Mouse (Mus musculus): ENCODE measurements around the gene Sdf2. TPM values are rescaled to one million over a fixed set of nuclear protein-coding genes. Genes with fewer than 3 reads are reported as not detected.
A peak's percentile ranks its signal among the peaks of the same experiment; 100 is the strongest.

The Sdf2 gene
- polyA plus RNA-seq, 1 experiment from 2014 or later, result 89.2 TPM

DNA sequence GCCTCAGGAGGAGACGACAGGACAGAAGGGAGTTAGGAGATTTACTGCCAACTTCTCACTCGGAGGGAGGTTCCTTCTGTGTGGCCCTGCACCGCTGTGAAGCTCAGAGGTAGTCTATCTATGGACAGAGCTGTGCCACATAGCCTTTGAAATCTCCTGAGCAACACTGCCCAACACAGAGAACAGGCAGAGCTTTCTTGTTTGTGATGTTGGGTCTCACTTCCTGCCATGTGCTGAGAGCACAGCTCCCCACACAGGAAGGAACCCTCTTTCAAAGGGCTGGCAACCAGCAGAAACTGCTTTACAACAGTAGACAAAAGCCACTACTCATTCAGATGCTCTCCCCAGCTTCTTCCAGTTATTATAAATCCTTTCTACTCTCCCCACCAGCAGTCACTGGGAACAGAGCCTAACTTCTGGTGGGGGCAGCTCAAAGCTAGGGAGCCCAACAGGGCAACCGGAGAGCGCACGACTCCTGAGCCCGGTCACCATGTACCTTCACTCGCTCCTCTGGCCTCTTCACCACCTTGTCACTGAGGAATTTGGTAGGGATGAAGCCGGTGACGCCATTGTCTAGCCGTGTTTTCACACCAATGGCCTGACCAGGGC is 29.7 kb upstream of the Sdf2 start:
- Histone ChIP-seq H3K4me1 (ENCODE audit: control insufficient read depth, insufficient read depth, low read length) (no peaks in the 10 kb centered on the region), H3K27ac (ENCODE audit: low read length) (no peak overlapping the region), H3K27me3 (ENCODE audit: control insufficient read depth, insufficient read depth, low read length) (no peaks in the 10 kb centered on the region), H3K4me2 (ENCODE audit: low read depth, low read length) (no peak overlapping the region), H3K9ac (ENCODE audit: low read length) (no peak overlapping the region), H3K9me3 (replicated peaks; ENCODE audit: control insufficient read depth, low read length) (no peaks in the 10 kb centered on the region), H3K4me3 (replicated peaks; ENCODE audit: low read length) (no peak overlapping the region), H3K36me3 (ENCODE audit: control insufficient read depth, insufficient read depth, low read length) (peaks cover 22% of the 10 kb centered on the region)
- 88% methylated on average over 11 of the region's 11 CpGs for WGBS
- ATAC-seq (ENCODE audit: insufficient read depth, low FRiP score), result no peak

DNA sequence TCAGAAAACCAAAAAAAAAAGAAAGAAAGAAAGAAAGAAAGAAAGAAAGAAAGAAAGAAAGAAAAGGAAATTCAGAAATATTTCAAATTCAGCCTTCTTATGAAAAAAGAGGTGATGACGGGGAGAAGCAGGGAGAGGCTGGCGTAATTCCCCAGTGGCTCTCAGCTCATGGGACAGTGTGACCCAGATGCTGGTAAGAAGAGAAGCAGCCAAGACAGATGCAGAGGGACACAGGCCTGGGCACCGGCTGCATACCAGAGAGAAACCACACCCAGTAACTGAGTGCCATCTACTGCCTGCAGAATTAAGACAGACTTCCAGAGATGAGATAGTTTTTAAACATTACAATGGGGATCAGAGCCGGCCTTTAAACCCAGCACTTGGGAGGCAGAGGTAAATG is 22.0 kb upstream of the Sdf2 start:
- Histone ChIP-seq H3K9ac (ENCODE audit: low read length) (no peak overlapping the region), H3K9me3 (replicated peaks; ENCODE audit: control insufficient read depth, low read length) (no peaks in the 10 kb centered on the region), H3K4me2 (ENCODE audit: low read depth, low read length) (no peak overlapping the region), H3K4me1 (ENCODE audit: control insufficient read depth, insufficient read depth, low read length) (no peaks in the 10 kb centered on the region), H3K4me3 (replicated peaks; ENCODE audit: low read length) (no peak overlapping the region), H3K27ac (ENCODE audit: low read length) (no peak overlapping the region), H3K27me3 (ENCODE audit: control insufficient read depth, insufficient read depth, low read length) (no peaks in the 10 kb centered on the region), H3K36me3 (ENCODE audit: control insufficient read depth, insufficient read depth, low read length) (peaks cover 57% of the 10 kb centered on the region)
- no peak for ATAC-seq (ENCODE audit: insufficient read depth, low FRiP score)
- 91% methylated on average over 4 of the region's 4 CpGs for WGBS

DNA sequence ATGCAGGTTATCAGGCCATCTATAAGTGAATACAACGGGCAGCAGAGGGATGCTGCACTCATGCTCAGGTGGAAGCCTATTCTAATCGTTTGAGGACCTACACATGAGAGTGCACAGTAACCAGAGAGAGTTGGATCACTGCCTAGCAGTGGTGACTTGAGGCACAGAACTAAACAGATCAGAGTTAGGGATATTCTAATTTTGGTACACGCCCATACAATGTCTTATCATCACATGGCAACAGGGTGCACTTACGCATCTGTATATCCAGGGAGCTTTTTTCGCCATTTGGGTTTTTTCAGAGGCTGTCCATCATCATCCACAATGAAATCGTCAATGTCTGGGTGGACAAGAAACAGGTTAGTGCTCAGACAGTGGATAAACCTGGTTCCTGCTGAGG is 14.0 kb upstream of the Sdf2 start:
- H3K4me3 ChIP-seq (replicated peaks; ENCODE audit: low read length), result no peak overlapping the region
- no peak for ATAC-seq (ENCODE audit: insufficient read depth, low FRiP score)
- no peaks in the 10 kb centered on the region for H3K4me1 ChIP-seq (ENCODE audit: control insufficient read depth, insufficient read depth, low read length)
- WGBS, result 89% methylated on average over 6 of the region's 6 CpGs
- H3K9me3 ChIP-seq (replicated peaks; ENCODE audit: control insufficient read depth, low read length), result no peaks in the 10 kb centered on the region
- H3K27me3 ChIP-seq (ENCODE audit: control insufficient read depth, insufficient read depth, low read length), result no peaks in the 10 kb centered on the region
- no peak overlapping the region for H3K27ac ChIP-seq (ENCODE audit: low read length)
- H3K4me2 ChIP-seq (ENCODE audit: low read depth, low read length), result no peak overlapping the region
- H3K36me3 ChIP-seq (ENCODE audit: control insufficient read depth, insufficient read depth, low read length), result peaks cover 35% of the 10 kb centered on the region
- H3K9ac ChIP-seq (ENCODE audit: low read length), result no peak overlapping the region

GRCm38 (mm10) chr11:78240193-78240857 is 5.2 kb upstream of the Sdf2 start:
- ATAC-seq (ENCODE audit: insufficient read depth, low FRiP score), result no peak
- H3K27me3 ChIP-seq (ENCODE audit: control insufficient read depth, insufficient read depth, low read length), result no peaks in the 10 kb centered on the region
- H3K4me1 ChIP-seq (ENCODE audit: control insufficient read depth, insufficient read depth, low read length), result peaks cover 8% of the 10 kb centered on the region
- no peak overlapping the region for H3K4me3 ChIP-seq (replicated peaks; ENCODE audit: low read length)
- no peaks in the 10 kb centered on the region for H3K9me3 ChIP-seq (replicated peaks; ENCODE audit: control insufficient read depth, low read length)
- no peak overlapping the region for H3K4me2 ChIP-seq (ENCODE audit: low read depth, low read length)
- no peak overlapping the region for H3K27ac ChIP-seq (ENCODE audit: low read length)
- H3K36me3 ChIP-seq (ENCODE audit: control insufficient read depth, insufficient read depth, low read length), result no peaks in the 10 kb centered on the region
- 87% methylated on average over 9 of the region's 9 CpGs for WGBS
- no peak overlapping the region for H3K9ac ChIP-seq (ENCODE audit: low read length)

DNA sequence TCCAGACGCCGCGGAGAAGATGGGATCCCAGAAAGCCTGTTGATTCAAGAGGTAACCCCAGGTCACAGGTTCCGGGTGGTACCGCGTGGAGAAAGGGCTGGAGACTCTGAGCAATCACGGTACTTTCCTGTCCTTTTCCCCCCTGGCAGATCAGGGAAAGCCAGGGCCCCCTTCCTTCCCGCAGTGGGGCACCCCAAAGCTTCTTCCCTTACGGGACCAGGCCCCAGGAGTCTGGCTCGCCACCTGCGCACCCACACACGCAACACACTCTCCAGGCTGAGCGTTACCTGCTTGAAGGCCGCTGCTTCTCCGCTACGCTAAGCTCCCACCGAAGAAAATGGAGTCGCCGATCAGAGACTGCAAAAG is 302 bp upstream of the Sdf2 start:
- ATAC-seq (ENCODE audit: insufficient read depth, low FRiP score), result no peak
- under 1% methylated on average over 19 of the region's 19 CpGs for WGBS
- peak overlapping the region; percentile 98 for H3K27ac ChIP-seq (ENCODE audit: low read length)
- H3K9ac ChIP-seq (ENCODE audit: low read length), result peak overlapping the region; percentile 92
- H3K4me1 ChIP-seq (ENCODE audit: control insufficient read depth, insufficient read depth, low read length), result peaks cover 23% of the 10 kb centered on the region
- H3K27me3 ChIP-seq (ENCODE audit: control insufficient read depth, insufficient read depth, low read length), result no peaks in the 10 kb centered on the region
- H3K4me3 ChIP-seq (replicated peaks; ENCODE audit: low read length), result peak overlapping the region; percentile 93
- peak overlapping the region; percentile 83 for H3K4me2 ChIP-seq (ENCODE audit: low read depth, low read length)
- H3K36me3 ChIP-seq (ENCODE audit: control insufficient read depth, insufficient read depth, low read length), result no peaks in the 10 kb centered on the region
- no peaks in the 10 kb centered on the region for H3K9me3 ChIP-seq (replicated peaks; ENCODE audit: control insufficient read depth, low read length)

DNA sequence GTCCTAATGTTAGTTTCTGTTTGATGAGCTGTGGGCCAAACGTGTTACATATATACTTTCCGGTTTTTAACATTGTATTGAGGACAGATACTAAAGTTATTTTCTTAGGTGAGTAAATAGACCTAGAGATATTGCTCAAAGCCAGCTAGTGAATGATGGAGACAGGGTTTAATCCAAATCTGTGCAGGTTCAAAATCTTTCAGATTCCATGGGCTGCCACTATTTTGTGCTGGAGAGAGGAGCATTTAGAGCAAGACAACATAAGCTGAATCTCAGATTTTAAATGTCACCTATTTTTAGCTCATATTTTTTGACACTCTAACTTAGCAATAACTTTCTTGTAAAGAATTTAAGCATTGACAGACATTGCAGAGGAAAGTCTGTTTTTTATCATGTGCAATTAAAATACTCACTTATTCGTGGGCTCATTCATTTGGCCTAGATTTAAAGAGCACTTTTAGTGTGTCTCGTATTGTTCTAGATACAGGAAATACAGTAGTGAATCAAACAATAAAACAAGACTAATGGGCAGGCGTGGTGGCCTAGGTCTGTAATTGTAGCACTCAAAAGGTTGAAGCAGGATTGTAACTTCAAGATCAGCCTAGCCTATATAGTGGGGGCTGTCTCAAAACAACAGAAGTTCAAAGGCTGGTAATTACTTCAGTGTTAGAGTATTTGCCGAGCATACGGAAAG is 919 bp downstream of the Sdf2 start:
- no peak for ATAC-seq (ENCODE audit: insufficient read depth, low FRiP score)
- H3K4me3 ChIP-seq (replicated peaks; ENCODE audit: low read length), result peak overlapping the region; percentile 93
- no peaks in the 10 kb centered on the region for H3K9me3 ChIP-seq (replicated peaks; ENCODE audit: control insufficient read depth, low read length)
- H3K4me1 ChIP-seq (ENCODE audit: control insufficient read depth, insufficient read depth, low read length), result peaks cover 23% of the 10 kb centered on the region
- H3K36me3 ChIP-seq (ENCODE audit: control insufficient read depth, insufficient read depth, low read length), result no peaks in the 10 kb centered on the region
- no peaks in the 10 kb centered on the region for H3K27me3 ChIP-seq (ENCODE audit: control insufficient read depth, insufficient read depth, low read length)
- peak overlapping the region; percentile 92 for H3K9ac ChIP-seq (ENCODE audit: low read length)
- H3K27ac ChIP-seq (ENCODE audit: low read length), result peak overlapping the region; percentile 98
- 25% methylated on average over 7 of the region's 7 CpGs for WGBS
- peak overlapping the region; percentile 83 for H3K4me2 ChIP-seq (ENCODE audit: low read depth, low read length)

DNA sequence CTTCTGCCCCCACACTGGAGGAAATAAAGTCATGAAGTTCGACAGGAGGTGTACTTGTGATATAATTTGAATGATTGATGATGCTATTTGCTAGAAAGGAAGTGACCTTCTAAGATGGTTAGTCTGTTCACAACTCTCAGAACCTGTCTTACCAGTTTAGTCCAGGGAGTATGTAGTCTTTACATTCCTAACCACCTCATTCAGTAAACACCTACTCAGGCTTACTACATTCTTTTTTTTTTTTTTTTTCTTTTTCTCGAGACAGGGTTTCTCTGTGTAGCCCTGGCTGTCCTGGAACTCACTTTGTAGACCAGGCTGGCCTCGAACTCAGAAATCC is 1.4 kb downstream of the Sdf2 start:
- Histone ChIP-seq H3K4me3 (replicated peaks; ENCODE audit: low read length) (peak overlapping the region; percentile 93), H3K27ac (ENCODE audit: low read length) (peak overlapping the region; percentile 98), H3K4me2 (ENCODE audit: low read depth, low read length) (peak overlapping the region; percentile 83), H3K27me3 (ENCODE audit: control insufficient read depth, insufficient read depth, low read length) (no peaks in the 10 kb centered on the region), H3K9ac (ENCODE audit: low read length) (no peak overlapping the region), H3K9me3 (replicated peaks; ENCODE audit: control insufficient read depth, low read length) (no peaks in the 10 kb centered on the region), H3K4me1 (ENCODE audit: control insufficient read depth, insufficient read depth, low read length) (peaks cover 23% of the 10 kb centered on the region), H3K36me3 (ENCODE audit: control insufficient read depth, insufficient read depth, low read length) (peaks cover under 1% of the 10 kb centered on the region; the same call in 1 of the 2 replicates)
- WGBS, result 34% methylated on average over 3 of the region's 3 CpGs
- peak; percentile 59 for ATAC-seq (ENCODE audit: insufficient read depth, low FRiP score)

DNA sequence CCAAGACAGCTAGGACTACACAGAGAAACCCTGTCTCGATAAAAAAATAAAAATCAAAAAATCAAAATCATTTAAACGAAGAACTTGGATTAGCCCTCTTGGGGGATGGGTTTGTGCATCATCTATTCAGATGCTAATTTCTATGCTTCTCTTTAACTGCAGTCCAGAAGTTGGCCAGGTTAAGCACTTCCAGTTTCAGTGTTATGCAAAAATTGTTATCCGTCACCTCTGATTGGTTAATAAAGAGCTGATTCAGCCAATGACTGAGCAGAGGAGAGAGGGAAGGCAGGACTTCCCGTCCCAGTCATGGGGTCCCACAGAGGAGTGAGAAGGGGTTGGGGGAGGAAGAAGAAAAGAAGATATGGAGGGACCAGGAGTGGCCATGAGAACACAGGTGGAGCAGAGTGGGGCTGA is 2.2 kb downstream of the Sdf2 start:
- Histone ChIP-seq H3K36me3 (ENCODE audit: control insufficient read depth, insufficient read depth, low read length) (peaks cover 5% of the 10 kb centered on the region; the same call in 1 of the 2 replicates), H3K4me2 (ENCODE audit: low read depth, low read length) (peak overlapping the region; percentile 83), H3K4me3 (replicated peaks; ENCODE audit: low read length) (0 out of 2 replicates have a peak overlapping the region, but pooled peaks have one; percentile 14), H3K27me3 (ENCODE audit: control insufficient read depth, insufficient read depth, low read length) (no peaks in the 10 kb centered on the region), H3K9me3 (replicated peaks; ENCODE audit: control insufficient read depth, low read length) (no peaks in the 10 kb centered on the region), H3K27ac (ENCODE audit: low read length) (peak overlapping the region; percentile 98; the same call in 1 of the 2 replicates), H3K4me1 (ENCODE audit: control insufficient read depth, insufficient read depth, low read length) (peaks cover 23% of the 10 kb centered on the region), H3K9ac (ENCODE audit: low read length) (no peak overlapping the region)
- 64% methylated on average over 4 of the region's 4 CpGs for WGBS
- ATAC-seq (ENCODE audit: insufficient read depth, low FRiP score), result no peak

GRCm38 (mm10) chr11:78256618-78257017 is 11.1 kb downstream of the Sdf2 start:
- ATAC-seq (ENCODE audit: insufficient read depth, low FRiP score), result no peak
- Histone ChIP-seq H3K27me3 (ENCODE audit: control insufficient read depth, insufficient read depth, low read length) (no peaks in the 10 kb centered on the region), H3K9me3 (replicated peaks; ENCODE audit: control insufficient read depth, low read length) (no peaks in the 10 kb centered on the region), H3K4me1 (ENCODE audit: control insufficient read depth, insufficient read depth, low read length) (no peaks in the 10 kb centered on the region), H3K36me3 (ENCODE audit: control insufficient read depth, insufficient read depth, low read length) (peaks cover 11% of the 10 kb centered on the region; the same call in 1 of the 2 replicates), H3K9ac (ENCODE audit: low read length) (no peak overlapping the region), H3K4me3 (replicated peaks; ENCODE audit: low read length) (no peak overlapping the region), H3K4me2 (ENCODE audit: low read depth, low read length) (no peak overlapping the region), H3K27ac (ENCODE audit: low read length) (no peak overlapping the region)
- 93% methylated on average over 1 of the region's 1 CpGs for WGBS

Measured in stomach, embryonic 16.5 days (tissue).